Mouse (Mus musculus) myocyte (in vitro differentiated cells): ENCODE measurements around the gene Rhpn2.

Experiments
- E2F4 ChIP-seq: IDR thresholded peaks from one replicate; pipeline ENCODE4 v1.6.1; 2011; ENCODE audit warnings: mild to moderate bottlenecking, control low read depth, moderate library complexity; ENCODE audit not compliant: insufficient read depth
- POLR2A ChIP-seq: IDR thresholded peaks from one replicate; pipeline ENCODE4 v1.6.1; 2011; ENCODE audit warnings: low read depth, mild to moderate bottlenecking, control low read depth, moderate library complexity; ENCODE audit not compliant: insufficient read length

- TF ChIP-seq POLR2A (no peak), E2F4 (no peak)
Measured at GRCm38 (mm10) chr7:35416654-35416948, 82.6 kb downstream of the Rhpn2 start.
